ENCODE assay signal across 11 mouse cellular contexts in genomic region chr4:106949200-106949599, GRCm38 (mm10). TPM values are rescaled to one million over a fixed set of nuclear protein-coding genes. Genes with fewer than 3 reads are reported as not detected.
DNase-seq lines count a peak whose midpoint lies in the region; ATAC-seq and TF ChIP-seq lines count a peak whose summit lies in the region.
"Had no signal": no experiment of that assay in that cellular context is flagged by ENCODE, and none has a peak within 500 bp of the region (broad histone marks: within the 10 kb centered on the region; RNA-seq: fewer than 3 reads in every experiment).

No protein-coding gene starts in this region.

- H3K4me2 ChIP-seq in hindbrain, embryonic 13.5 days: no peak overlapping the region
- no peak overlapping the region for H3K4me2 ChIP-seq in hindbrain, postnatal 0 days (ENCODE audit: low read depth, low read length)
- no peak overlapping the region for H3K4me2 ChIP-seq in forebrain, embryonic 14.5 days (ENCODE audit: low read length)

- no peaks in the 10 kb centered on the region for H3K27me3 ChIP-seq in hindbrain, embryonic 13.5 days
- no peaks in the 10 kb centered on the region for H3K27me3 ChIP-seq in hindbrain, postnatal 0 days (ENCODE audit: insufficient read depth, low read length)
- no peaks in the 10 kb centered on the region for H3K27me3 ChIP-seq in megakaryocyte, embryonic 14.5 days (replicated peaks)
- H3K27me3 ChIP-seq in forebrain, embryonic 14.5 days (replicated peaks; ENCODE audit: control insufficient read depth, insufficient read depth, low read length): no peaks in the 10 kb centered on the region
- H3K27me3 ChIP-seq in thymus, adult 2 months (ENCODE audit: control insufficient read depth, insufficient read depth, low read length): no peaks in the 10 kb centered on the region

- no peak for DNase-seq in hindbrain, postnatal 0 days (ENCODE audit: low spot score)
- DNase-seq in forebrain, embryonic 14.5 days (ENCODE audit: low spot score): no peak
- peak; percentile 50 for DNase-seq in thymus, adult 2 months
- no peak for DNase-seq in gastrocnemius, postnatal 14 days
- DNase-seq in heart, postnatal 10 days: no peak
- DNase-seq: kidney, postnatal 4 days; midbrain, embryonic 14.5 days had no signal

- H3K4me1 ChIP-seq in hindbrain, embryonic 13.5 days (replicated peaks): peaks cover 96% of the 10 kb centered on the region
- H3K4me1 ChIP-seq in hindbrain, postnatal 0 days (ENCODE audit: insufficient read depth, low read length): peaks cover 30% of the 10 kb centered on the region
- H3K4me1 ChIP-seq in megakaryocyte, embryonic 14.5 days: peaks cover 83% of the 10 kb centered on the region
- peaks cover 56% of the 10 kb centered on the region for H3K4me1 ChIP-seq in forebrain, embryonic 14.5 days (ENCODE audit: control insufficient read depth, insufficient read depth, low read length)
- peaks cover 49% of the 10 kb centered on the region for H3K4me1 ChIP-seq in thymus, adult 2 months (replicated peaks; ENCODE audit: control insufficient read depth, insufficient read depth, low read length)

- peaks cover 4% of the 10 kb centered on the region; the same call in 1 of the 2 replicates for H3K36me3 ChIP-seq in hindbrain, embryonic 13.5 days
- no peaks in the 10 kb centered on the region for H3K36me3 ChIP-seq in hindbrain, postnatal 0 days (ENCODE audit: insufficient read depth, low read length)
- peaks cover 26% of the 10 kb centered on the region for H3K36me3 ChIP-seq in megakaryocyte, embryonic 14.5 days (replicated peaks; ENCODE audit: low read length)
- H3K36me3 ChIP-seq in forebrain, embryonic 14.5 days (ENCODE audit: control insufficient read depth, insufficient read depth, low read length): no peaks in the 10 kb centered on the region
- H3K36me3 ChIP-seq in thymus, adult 2 months (ENCODE audit: control insufficient read depth, insufficient read depth, low read length): no peaks in the 10 kb centered on the region

- H3K9ac ChIP-seq in hindbrain, embryonic 13.5 days: peak overlapping the region; percentile 35; the same call in 1 of the 2 replicates
- no peak overlapping the region for H3K9ac ChIP-seq in hindbrain, postnatal 0 days (replicated peaks; ENCODE audit: low read length)
- peak overlapping the region; percentile 13; the same call in 1 of the 2 replicates for H3K9ac ChIP-seq in forebrain, embryonic 14.5 days (ENCODE audit: low read length)
- H3K9ac ChIP-seq: liver, embryonic 14.5 days had no signal

- TF ChIP-seq POLR2A in thymus, adult 2 months (IDR thresholded peaks at IDR 0.05; ENCODE audit: control insufficient read depth, extremely low read depth, insufficient read depth, low read length, poor library complexity): no peak

- H3K4me3 ChIP-seq in hindbrain, embryonic 13.5 days: no peak overlapping the region
- H3K4me3 ChIP-seq in hindbrain, postnatal 0 days (ENCODE audit: low read length): no peak overlapping the region
- H3K4me3 ChIP-seq in megakaryocyte, embryonic 14.5 days (replicated peaks): peak overlapping the region; percentile 82
- H3K4me3 ChIP-seq in forebrain, embryonic 14.5 days (ENCODE audit: low read depth, low read length): no peak overlapping the region
- H3K4me3 ChIP-seq in thymus, adult 2 months (ENCODE audit: control insufficient read depth, insufficient read depth, low read length): no peak overlapping the region

- ATAC-seq in hindbrain, embryonic 13.5 days (ENCODE audit: low FRiP score): no peak
- ATAC-seq in hindbrain, postnatal 0 days: no peak
- ATAC-seq in megakaryocyte, adult 5-6 weeks (ENCODE audit: poor library complexity, severe bottlenecking): no peak
- no peak; the same call in 1 of the 2 replicates for ATAC-seq in forebrain, embryonic 14.5 days

- intact Hi-C loops in gastrocnemius, postnatal 14 days (cut with DNase I; ENCODE audit: low total_unique reads): no loop called here
- intact Hi-C loops in heart, postnatal 10 days (cut with DNase I): no loop called here

- no peak for TF ChIP-seq CTCF in hindbrain, postnatal 0 days (IDR thresholded peaks at IDR 0.05; ENCODE audit: low read depth)
- no peak for TF ChIP-seq CTCF in thymus, adult 2 months (IDR thresholded peaks at IDR 0.05; ENCODE audit: borderline replicate concordance, control insufficient read depth, extremely low read depth, insufficient read depth, low read length, poor library complexity)

- no peaks in the 10 kb centered on the region for H3K9me3 ChIP-seq in hindbrain, embryonic 13.5 days
- no peaks in the 10 kb centered on the region for H3K9me3 ChIP-seq in hindbrain, postnatal 0 days (ENCODE audit: low read length)
- no peaks in the 10 kb centered on the region for H3K9me3 ChIP-seq in megakaryocyte, embryonic 14.5 days
- H3K9me3 ChIP-seq in forebrain, embryonic 14.5 days (replicated peaks; ENCODE audit: control insufficient read depth, low read length): no peaks in the 10 kb centered on the region

- H3K27ac ChIP-seq in hindbrain, embryonic 13.5 days: peak overlapping the region; percentile 48; the same call in 1 of the 2 replicates
- no peak overlapping the region for H3K27ac ChIP-seq in hindbrain, postnatal 0 days
- no peak overlapping the region for H3K27ac ChIP-seq in forebrain, embryonic 14.5 days (ENCODE audit: low read depth, low read length)
- H3K27ac ChIP-seq in thymus, adult 2 months (ENCODE audit: control insufficient read depth, insufficient read depth, low read length): peak overlapping the region; percentile 16; the same call in 1 of the 2 replicates
- H3K27ac ChIP-seq: liver, embryonic 14.5 days had no signal

- 52% methylated on average over 6 of the region's 6 CpGs for WGBS in hindbrain, embryonic 13.5 days
- 45% methylated on average over 6 of the region's 6 CpGs for WGBS in hindbrain, postnatal 0 days
- 34% methylated on average over 6 of the region's 6 CpGs for WGBS in forebrain, embryonic 14.5 days
- 2% methylated on average over 6 of the region's 6 CpGs for WGBS in thymus, adult 2 months

RNA-seq across cellular contexts. Expression of gene Ssbp3, which starts 38.7 kb away (rescaled TPM):
- polyA plus RNA-seq in hindbrain, embryonic 13.5 days (2015; fragmentation: Nextera tagmentation; extraction: Ambion mirVana): 179 and 180 TPM in 2 replicates
- total RNA-seq in hindbrain, postnatal 0 days (2014; rRNA removed): 155 and 156 TPM in 2 replicates
- polyA plus RNA-seq in hindbrain, postnatal 0 days (2015; fragmentation: Nextera tagmentation; extraction: Ambion mirVana): 102 and 108 TPM in 2 replicates
- polyA plus RNA-seq in megakaryocyte, embryonic 14.5 days (2012; ENCODE audit: insufficient read depth, low replicate concordance): 179 and 200 TPM in 2 replicates
- 26.2 and 27.6 TPM in 2 replicates for total RNA-seq in megakaryocyte, adult 5-6 weeks (2015)
- total RNA-seq in megakaryocyte, adult 5-6 weeks (2017): 21.6 and 23.9 TPM in 2 replicates
- 118 and 127 TPM in 2 replicates for polyA plus RNA-seq in forebrain, embryonic 14.5 days (2014; fragmentation: Nextera tagmentation; extraction: Ambion mirVana)
- polyA plus RNA-seq in thymus, adult 2 months (2012; rRNA removed): 130 and 147 TPM in 2 replicates
- total RNA-seq in gastrocnemius, postnatal 14 days (2021): 10 to 100 TPM; 23.4 to 27.9 TPM
- 10 to 100 TPM; 41.6 to 49.9 TPM for total RNA-seq in heart, postnatal 10 days (2021)

Comparison
In these comparisons a context has a peak if more than half of its experiments do, and no peak if none do; other contexts are left out.
1. H3K27ac ChIP-seq: peak in hindbrain, embryonic 13.5 days (single experiment) and thymus, adult 2 months (single experiment); none in hindbrain, postnatal 0 days (single experiment) and forebrain, embryonic 14.5 days (single experiment).